Mouse (Mus musculus) hindbrain, postnatal 0 days (tissue): ENCODE measurements around the gene Pde4d. TPM values are rescaled to one million over a fixed set of nuclear protein-coding genes. Genes with fewer than 3 reads are reported as not detected.

Source experiments
- ATAC-seq: fragments of 200-750 bp; cut with Nextera tagmentation; 2 replicates; pipeline ENCODE4 v1.8.0; 2017; ENCODE audit warnings: mild to moderate bottlenecking, moderate TSS enrichment, moderate library complexity
- DNase-seq: peaks from one replicate; pipeline ENCODE4 v3.0.0-alpha.2; 2015; ENCODE audit warnings: low spot score
- H3K27ac ChIP-seq: fragments of 300-500 bp; sonication (generic); 2 replicates; pipeline ENCODE4 v1.5.1; 2014; ENCODE audit warnings: mild to moderate bottlenecking
- H3K27me3 ChIP-seq: fragments of 300-500 bp; sonication (generic); 2 replicates; pipeline ENCODE4 v1.6.1; 2014; ENCODE audit warnings: low read length, mixed read lengths; ENCODE audit not compliant: insufficient read depth
- H3K36me3 ChIP-seq: fragments of 300-500 bp; sonication (generic); 2 replicates; pipeline ENCODE4 v1.6.1; 2014; ENCODE audit warnings: low read length, mixed read lengths; ENCODE audit not compliant: insufficient read depth
- H3K4me1 ChIP-seq: fragments of 300-500 bp; sonication (generic); 2 replicates; pipeline ENCODE4 v1.6.1; 2014; ENCODE audit warnings: antibody characterized with exemption, low read length, mixed read lengths; ENCODE audit not compliant: insufficient read depth
- H3K4me2 ChIP-seq: fragments of 300-500 bp; sonication (generic); 2 replicates; pipeline ENCODE4 v1.6.1; 2014; ENCODE audit warnings: low read depth, mild to moderate bottlenecking, low read length, moderate library complexity, mixed read lengths
- H3K4me3 ChIP-seq: fragments of 300-500 bp; sonication (generic); 2 replicates; pipeline ENCODE4 v1.5.1; 2014; ENCODE audit warnings: low read length
- H3K9ac ChIP-seq: fragments of 300-500 bp; sonication (generic); replicated peaks from 2 replicates; pipeline ENCODE4 v1.6.1; 2014; ENCODE audit warnings: mild to moderate bottlenecking, low read length, moderate library complexity, mixed read lengths
- H3K9me3 ChIP-seq: fragments of 300-500 bp; sonication (generic); 2 replicates; pipeline ENCODE4 v1.6.1; 2016; ENCODE audit warnings: low read length, mixed read lengths
- CTCF ChIP-seq: IDR thresholded peaks from 2 replicates; pipeline ENCODE4 v1.5.1; 2016; ENCODE audit warnings: antibody characterized with exemption, control low read depth, low read depth
- WGBS: fragments of 180-500 bp; shearing (Covaris S2); extraction: QIAGEN DNeasy Blood & Tissue Kit; methylation state at CpG from one replicate; pipeline ENCODE4 v1.1.7; 2014; 5-methylcytosine and 5-hydroxymethylcytosine counted together
- polyA plus RNA-seq: library from polyadenylated mRNA; unstranded; fragments of >200 nt; fragmentation: Nextera tagmentation; extraction: Ambion mirVana; gene quantifications from 2 replicates; pipeline ENCODE4 v1.2.1, GENCODE M21; 2015
- total RNA-seq: library from RNA; depleted of rRNA; stranded (reverse); fragments of >200 nt; gene quantifications from 2 replicates; pipeline ENCODE4 v1.2.3, GENCODE M21; 2014

Gene Pde4d
- total and polyA plus RNA-seq, 2 experiments from 2014 or later = 19.3 to 77.1 TPM

DNA sequence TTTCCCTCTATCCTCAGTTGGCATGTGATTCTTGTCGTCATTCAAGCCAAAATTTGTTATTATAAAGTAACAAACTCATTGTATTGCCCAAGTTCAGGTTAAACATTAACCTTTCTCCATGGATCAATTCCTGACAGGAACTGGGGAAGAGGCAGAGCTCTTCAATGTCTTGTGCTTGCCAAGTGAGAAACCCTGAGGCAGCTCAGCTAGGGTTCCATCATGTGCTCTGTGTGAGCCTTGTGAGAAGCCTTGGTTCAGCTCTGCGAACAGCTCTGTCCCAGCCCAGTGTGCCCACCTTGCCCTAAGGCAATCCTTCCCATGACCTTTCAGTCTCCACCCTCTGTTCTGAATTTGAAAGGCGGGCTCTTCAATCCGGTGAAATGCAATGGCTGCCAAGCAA is 1150.0 kb downstream of the Pde4d start:
- H3K36me3 ChIP-seq = no peaks in the 10 kb centered on the region
- no peak for TF ChIP-seq CTCF
- H3K4me3 ChIP-seq = no peak overlapping the region
- H3K27me3 ChIP-seq = no peaks in the 10 kb centered on the region
- DNase-seq (no peak), ATAC-seq (no peak)
- no peak overlapping the region for H3K4me2 ChIP-seq
- WGBS = 56% methylated on average over 4 of the region's 4 CpGs
- H3K4me1 ChIP-seq = no peaks in the 10 kb centered on the region
- H3K9ac ChIP-seq = no peak overlapping the region
- H3K27ac ChIP-seq = no peak overlapping the region
- H3K9me3 ChIP-seq = no peaks in the 10 kb centered on the region

DNA sequence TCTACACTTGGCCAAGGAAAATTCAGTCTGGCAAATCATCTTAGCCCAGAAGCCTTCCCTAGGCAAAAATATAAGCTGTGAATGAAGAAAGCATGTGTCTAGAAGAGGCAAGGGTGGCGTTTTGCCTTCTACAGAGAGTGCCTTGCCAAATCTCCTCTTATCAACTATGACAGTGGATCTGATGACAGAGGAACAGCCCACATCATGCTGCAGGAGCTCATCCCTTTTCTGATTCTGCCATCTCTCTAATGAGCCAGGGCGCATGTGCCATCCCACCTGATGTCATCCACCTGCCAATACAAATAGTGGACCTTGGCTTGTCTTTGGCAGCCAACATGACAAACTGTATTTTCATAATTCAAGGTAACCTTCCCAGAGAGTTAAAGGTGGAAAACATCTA is 1154.3 kb downstream of the Pde4d start:
- WGBS = 86% methylated on average over 2 of the region's 2 CpGs
- ATAC-seq = no peak

DNA sequence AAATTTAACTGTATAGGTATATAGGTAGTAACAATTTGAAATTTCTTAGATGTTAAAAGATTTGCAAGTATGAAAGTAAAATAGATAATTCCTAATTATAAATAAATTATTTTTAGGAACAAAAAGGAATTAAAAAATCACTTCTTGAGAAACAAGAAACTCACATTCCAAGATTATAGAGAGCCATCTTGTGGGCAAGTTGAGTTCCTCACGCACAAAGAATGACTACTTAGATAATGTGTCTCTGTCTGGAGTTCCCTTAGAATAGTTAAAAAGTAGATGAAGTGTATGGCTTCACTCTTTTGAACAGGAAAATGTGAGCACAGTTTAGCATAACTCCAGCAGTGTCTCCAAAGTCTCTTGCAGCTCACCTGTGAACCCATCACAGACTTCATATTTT is 1155.4 kb downstream of the Pde4d start:
- TF ChIP-seq CTCF = peak; percentile 47
- no peak for ATAC-seq
- Histone ChIP-seq H3K4me2 (no peak overlapping the region), H3K27ac (no peak overlapping the region), H3K36me3 (no peaks in the 10 kb centered on the region), H3K9me3 (no peaks in the 10 kb centered on the region), H3K27me3 (no peaks in the 10 kb centered on the region), H3K4me3 (no peak overlapping the region), H3K9ac (no peak overlapping the region), H3K4me1 (no peaks in the 10 kb centered on the region)
- 67% methylated on average over 1 of the region's 1 CpGs for WGBS
- peak; percentile 42 for DNase-seq

More for the DNA sequence above, 1154.3 kb downstream of the Pde4d start:
- H3K4me1 ChIP-seq = no peaks in the 10 kb centered on the region
- no peak for DNase-seq
- H3K9ac ChIP-seq = no peak overlapping the region
- no peaks in the 10 kb centered on the region for H3K36me3 ChIP-seq
- H3K4me3 ChIP-seq = no peak overlapping the region
- H3K27me3 ChIP-seq = no peaks in the 10 kb centered on the region
- no peak overlapping the region for H3K4me2 ChIP-seq
- H3K9me3 ChIP-seq = no peaks in the 10 kb centered on the region
- no peak for TF ChIP-seq CTCF
- no peak overlapping the region for H3K27ac ChIP-seq

DNA sequence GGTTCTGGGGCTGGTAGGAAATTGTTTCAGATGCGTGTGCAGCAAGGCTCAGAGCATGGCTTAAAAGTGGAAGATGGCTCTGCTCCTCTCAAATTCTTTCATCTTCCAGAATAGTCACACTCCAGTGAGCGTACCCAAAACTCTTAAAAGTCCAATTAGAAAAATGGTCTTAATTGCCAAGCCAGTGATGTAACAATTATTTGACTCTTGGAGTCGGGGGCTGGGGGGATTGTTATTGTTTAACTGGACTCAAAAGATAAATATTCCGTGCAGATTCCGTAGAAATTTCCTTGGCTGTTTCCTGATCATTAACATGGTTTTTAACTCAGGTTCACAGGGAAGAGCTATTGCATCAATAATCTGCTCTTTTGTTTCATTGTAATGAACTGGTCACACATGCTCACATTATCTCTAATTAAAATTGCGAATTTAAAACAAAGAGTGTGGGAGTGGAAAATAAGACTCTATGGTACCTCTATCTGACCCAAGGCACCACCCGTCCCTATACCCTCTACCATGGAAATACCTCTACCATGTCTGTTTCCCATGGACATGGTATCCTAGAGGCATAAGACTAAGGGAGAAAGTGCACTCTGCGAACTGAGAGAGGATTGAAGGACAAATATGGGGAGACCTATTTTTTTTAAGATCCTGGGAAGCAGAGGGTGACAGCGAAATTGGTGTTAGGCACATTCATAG is 1159.5 kb downstream of the Pde4d start:
- whole genome bisulfite sequencing = 74% methylated on average over 9 of the region's 9 CpGs
- no peaks in the 10 kb centered on the region for H3K9me3 ChIP-seq
- no peaks in the 10 kb centered on the region for H3K36me3 ChIP-seq
- no peaks in the 10 kb centered on the region; the same call in 1 of the 2 replicates for H3K4me1 ChIP-seq
- H3K9ac ChIP-seq = no peak overlapping the region
- no peaks in the 10 kb centered on the region for H3K27me3 ChIP-seq
- H3K4me3 ChIP-seq = no peak overlapping the region
- ATAC-seq (peak; percentile 38; the same call in 1 of the 2 replicates), DNase-seq (no peak)
- no peak overlapping the region for H3K27ac ChIP-seq
- TF ChIP-seq CTCF = no peak
- H3K4me2 ChIP-seq = no peak overlapping the region

DNA sequence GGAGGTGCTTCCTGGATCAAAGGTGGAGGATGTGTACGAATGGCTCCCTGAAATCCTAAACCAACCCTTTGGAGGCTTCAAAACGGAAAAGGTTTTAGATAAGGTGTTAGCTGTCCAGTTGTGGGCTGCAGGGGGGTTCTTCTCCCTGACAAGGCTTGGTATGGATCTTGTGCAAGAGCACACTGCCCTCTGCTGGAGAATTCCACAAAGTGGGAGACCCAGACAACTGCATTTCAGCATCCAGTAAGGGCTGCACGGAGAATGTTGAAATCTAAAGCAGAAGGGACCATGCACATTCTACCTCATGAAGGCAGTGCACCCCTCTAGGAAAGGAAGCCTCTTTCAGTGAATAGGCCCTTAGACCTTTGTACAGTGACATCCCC is 1160.0 kb downstream of the Pde4d start:
- H3K9ac ChIP-seq = no peak overlapping the region
- TF ChIP-seq CTCF = peak; percentile 89
- DNase-seq (peak; percentile 88), ATAC-seq (peak; percentile 81; the same call in 1 of the 2 replicates)
- H3K4me3 ChIP-seq = no peak overlapping the region
- H3K4me1 ChIP-seq = no peaks in the 10 kb centered on the region; the same call in 1 of the 2 replicates
- no peaks in the 10 kb centered on the region for H3K36me3 ChIP-seq
- H3K27ac ChIP-seq = no peak overlapping the region
- WGBS = 18% methylated on average over 3 of the region's 3 CpGs
- no peaks in the 10 kb centered on the region for H3K27me3 ChIP-seq
- no peaks in the 10 kb centered on the region for H3K9me3 ChIP-seq
- no peak overlapping the region for H3K4me2 ChIP-seq

DNA sequence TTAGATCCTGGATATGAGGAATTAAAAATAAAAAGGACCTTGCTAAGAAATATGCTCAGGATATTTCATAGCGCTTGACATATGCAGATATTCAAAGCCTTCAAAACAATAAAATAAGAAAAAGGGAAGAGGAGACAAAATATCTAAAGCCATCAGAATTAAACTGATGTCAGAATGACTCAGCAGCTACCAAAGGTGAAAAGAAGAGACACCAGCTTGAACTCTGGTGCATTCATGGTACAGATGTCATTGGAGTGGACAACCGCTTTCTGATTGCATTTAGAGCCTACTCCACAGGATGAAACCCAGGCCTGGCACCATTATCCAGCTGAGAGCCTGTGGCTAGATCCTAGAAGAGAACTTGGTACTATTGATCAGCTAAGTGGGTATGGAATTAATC is 1161.0 kb downstream of the Pde4d start:
- 95% methylated on average over 2 of the region's 2 CpGs for WGBS
- no peak for DNase-seq
- TF ChIP-seq CTCF = no peak
- H3K27ac ChIP-seq = no peak overlapping the region
- no peak overlapping the region for H3K9ac ChIP-seq
- H3K36me3 ChIP-seq = no peaks in the 10 kb centered on the region
- H3K4me1 ChIP-seq = no peaks in the 10 kb centered on the region; the same call in 1 of the 2 replicates
- no peak for ATAC-seq
- H3K4me2 ChIP-seq = no peak overlapping the region
- H3K27me3 ChIP-seq = no peaks in the 10 kb centered on the region
- no peaks in the 10 kb centered on the region for H3K9me3 ChIP-seq
- no peak overlapping the region for H3K4me3 ChIP-seq

DNA sequence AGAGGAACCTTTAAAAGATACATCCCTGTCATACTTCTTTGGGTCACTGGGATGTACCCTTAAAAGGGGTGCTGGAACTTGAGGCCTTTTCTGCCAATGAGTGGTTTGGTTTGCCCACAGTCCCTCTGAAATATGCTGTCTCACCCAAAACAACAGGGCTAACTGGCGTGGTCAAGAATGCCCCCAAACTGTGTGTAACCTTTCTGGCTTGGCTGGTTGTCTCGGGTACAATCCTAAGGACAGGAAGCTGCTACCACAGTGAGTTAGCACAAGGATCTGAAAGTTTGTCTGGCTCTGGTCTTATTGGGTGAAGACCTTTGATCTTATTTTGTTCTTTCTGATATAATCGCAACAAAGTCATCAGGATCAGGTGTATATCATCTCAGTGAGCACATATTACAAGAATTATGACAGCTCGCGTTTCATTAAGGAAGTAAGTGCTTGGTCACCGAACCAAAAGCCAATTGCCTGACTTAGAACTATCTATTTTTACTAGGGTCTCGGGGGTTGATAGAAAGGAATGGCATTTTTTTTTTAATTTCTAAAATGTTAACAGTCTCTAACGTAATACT is 1165.6 kb downstream of the Pde4d start:
- no peak overlapping the region for H3K9ac ChIP-seq
- DNase-seq = no peak
- H3K9me3 ChIP-seq = no peaks in the 10 kb centered on the region
- no peak for TF ChIP-seq CTCF
- H3K36me3 ChIP-seq = no peaks in the 10 kb centered on the region
- H3K4me3 ChIP-seq = no peak overlapping the region
- no peak overlapping the region for H3K4me2 ChIP-seq
- ATAC-seq = no peak
- H3K27ac ChIP-seq = no peak overlapping the region
- H3K4me1 ChIP-seq = no peaks in the 10 kb centered on the region; the same call in 1 of the 2 replicates
- H3K27me3 ChIP-seq = no peaks in the 10 kb centered on the region
- 68% methylated on average over 8 of the region's 8 CpGs for WGBS
